Mouse (Mus musculus): ENCODE measurements around the gene Nek6.

The Nek6 gene

DNA sequence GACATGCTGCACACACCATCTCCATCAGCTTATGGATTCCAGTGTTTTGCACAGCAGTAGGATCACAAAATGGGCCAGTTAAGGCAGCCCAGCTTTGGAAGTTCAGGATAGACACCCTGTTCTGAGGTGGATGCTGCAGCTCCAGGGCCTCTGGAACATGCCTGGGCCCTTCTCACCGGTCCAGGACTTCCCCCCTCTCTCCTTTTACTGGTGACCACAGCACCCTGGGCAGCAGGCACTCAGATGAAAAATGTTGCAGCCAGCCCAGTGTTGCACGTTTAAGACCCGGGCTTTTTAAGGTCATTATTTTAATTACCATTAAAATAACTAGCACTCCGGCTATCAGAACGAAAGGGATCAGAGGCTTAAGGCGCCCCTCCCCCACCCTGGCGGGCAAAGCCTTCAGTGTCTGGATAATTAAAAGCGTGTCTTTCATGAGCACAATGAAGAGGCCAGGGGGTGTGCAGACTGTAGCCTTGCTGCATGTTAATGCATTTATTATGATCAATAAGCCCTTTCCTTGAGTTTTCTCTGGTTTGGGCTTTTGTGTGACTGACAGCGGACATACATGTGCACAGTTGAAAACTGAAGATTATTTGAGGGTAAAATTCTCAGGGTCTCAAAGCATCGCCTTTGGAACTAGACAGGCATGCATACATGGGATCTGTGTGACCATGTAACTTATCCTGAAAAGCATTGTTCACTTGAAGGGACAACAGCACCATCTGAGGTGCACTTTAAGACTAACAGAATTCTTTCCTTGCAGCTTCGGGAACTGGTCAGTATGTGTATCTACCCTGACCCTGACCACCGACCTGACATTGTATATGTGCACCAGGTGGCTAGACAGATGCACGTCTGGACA, 73.3 kb downstream of the Nek6 start:
- DNase-seq: peak; percentile 40

DNA sequence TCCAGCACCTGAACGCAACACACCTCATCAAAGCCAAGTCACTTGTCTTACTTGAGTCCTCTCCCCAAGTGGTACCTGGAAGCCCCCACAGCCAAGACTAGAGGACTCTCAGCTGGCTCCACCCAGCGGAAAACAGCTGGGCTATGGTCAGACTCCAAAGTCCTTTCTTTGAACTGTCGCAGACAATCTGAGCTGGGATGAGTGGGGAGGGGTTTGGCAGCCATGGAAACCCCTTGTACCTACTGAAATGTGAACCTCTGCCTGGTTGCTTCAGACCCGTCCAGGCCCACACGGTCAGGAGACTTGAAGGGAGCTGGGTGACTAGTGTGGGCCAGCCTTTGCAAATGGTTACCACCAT, 73.9 kb downstream of the Nek6 start:
- no peak for DNase-seq

DNA sequence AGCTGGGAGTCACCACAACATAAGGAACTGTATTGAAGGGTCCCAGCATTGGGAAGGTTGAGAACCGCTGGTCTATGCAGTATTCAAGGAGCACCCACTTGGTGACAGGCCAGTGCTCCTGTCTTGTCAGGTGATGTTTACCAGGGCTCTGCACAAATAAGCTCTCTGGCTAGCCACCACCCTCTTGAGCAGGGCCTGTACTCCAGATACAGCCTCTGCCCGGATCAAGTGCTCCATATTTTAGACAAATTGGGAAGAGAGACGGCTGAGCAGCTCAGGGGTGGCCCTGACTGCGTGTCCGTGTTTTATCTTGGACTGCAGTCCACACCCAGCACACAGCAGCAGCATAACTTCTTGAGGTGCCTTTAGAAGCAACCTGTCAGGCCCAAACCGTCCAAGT, 75.3 kb downstream of the Nek6 start:
- DNase-seq: no peak

DNA sequence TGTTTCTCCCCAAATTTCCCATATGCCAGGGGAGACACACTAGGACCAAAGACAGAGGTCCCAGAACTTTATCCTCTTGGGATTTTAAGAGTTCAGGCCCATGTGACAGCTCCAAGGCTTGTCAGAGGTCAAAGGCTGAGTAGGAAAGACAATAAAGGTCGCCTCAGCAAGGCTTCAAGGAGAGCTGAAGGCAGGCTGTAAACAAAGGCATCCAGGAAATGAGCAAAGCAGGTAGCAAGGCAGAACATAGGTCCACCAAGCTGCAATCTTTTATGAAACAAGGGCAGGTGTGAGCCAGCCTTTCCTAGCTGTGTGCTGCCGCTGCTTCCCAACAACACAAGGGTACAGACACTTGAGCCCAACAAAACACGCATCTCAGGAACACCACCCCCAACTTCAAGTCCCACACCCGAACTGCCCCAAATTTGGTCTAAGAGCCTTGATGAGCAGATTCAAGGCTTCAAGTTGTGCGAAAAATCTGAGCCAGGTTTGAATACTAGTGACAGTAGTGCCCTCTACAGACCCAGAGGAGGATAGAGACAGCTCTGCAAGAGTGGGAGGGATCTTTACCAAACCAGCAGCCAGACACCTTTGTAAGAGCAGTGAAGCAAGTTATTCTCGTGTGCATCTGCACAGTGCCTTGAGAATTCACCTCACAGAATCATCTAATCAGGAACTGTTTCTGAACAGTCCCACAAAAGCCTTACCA, 80.5 kb downstream of the Nek6 start:
- DNase-seq: no peak

- DNase-seq: no peak
Observed at GRCm38 (mm10) chr2:38594874-38595273, 83.4 kb downstream of the Nek6 start.

DNA sequence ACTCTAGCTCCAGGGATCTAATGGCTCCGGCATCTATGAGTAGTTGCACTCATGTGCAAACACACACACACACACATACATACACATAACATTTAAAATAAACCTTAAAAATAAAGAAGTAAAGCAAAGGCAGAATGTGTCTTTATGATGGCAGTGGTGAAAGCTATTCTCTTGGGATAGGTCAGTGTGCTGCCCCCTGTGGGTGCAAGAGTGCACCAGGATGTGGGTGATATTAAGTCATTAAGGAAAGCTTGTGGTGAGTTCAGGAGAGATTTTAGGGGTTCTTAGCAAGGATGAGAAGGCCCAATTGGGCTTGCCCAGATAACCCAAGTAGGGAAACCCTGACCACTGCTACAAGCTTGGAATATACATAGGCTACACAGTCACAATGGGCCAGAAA, 86.5 kb downstream of the Nek6 start:
- DNase-seq: no peak

GRCm38 (mm10) chr2:38598395-38598794, 87.0 kb downstream of the Nek6 start:
- no peak for DNase-seq

- DNase-seq: no peak
Observed at GRCm38 (mm10) chr2:38600842-38601241, 89.4 kb downstream of the Nek6 start.

- DNase-seq: no peak
Observed at GRCm38 (mm10) chr2:38607716-38608115, 96.3 kb downstream of the Nek6 start.

- no peak for DNase-seq
Observed at GRCm38 (mm10) chr2:38608831-38609309, 97.4 kb downstream of the Nek6 start.

- no peak for DNase-seq
Observed at GRCm38 (mm10) chr2:38609310-38609709, 97.9 kb downstream of the Nek6 start.

DNA sequence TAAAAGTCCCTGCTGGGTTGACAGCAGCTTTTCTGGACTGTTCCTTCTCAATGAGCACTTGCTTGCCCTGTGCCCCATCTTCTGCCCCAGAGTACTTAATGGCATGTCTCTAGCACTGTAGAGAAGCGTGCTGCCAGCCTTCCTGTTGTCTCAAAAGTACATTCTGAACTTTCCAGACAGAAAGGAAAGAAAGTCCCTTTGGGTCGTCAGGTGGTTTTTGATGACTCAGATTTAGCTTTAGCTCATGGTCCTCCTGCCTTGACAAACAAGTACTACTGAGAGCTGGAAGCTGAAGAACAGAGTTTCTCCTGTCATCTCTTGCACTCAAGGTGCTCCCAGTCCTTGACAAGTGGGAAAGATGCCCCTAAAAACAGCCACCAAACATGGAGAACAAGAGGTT, 98.7 kb downstream of the Nek6 start:
- DNase-seq: no peak

GRCm38 (mm10) chr2:38612596-38612995, 101.2 kb downstream of the Nek6 start:
- no peak for DNase-seq

DNA sequence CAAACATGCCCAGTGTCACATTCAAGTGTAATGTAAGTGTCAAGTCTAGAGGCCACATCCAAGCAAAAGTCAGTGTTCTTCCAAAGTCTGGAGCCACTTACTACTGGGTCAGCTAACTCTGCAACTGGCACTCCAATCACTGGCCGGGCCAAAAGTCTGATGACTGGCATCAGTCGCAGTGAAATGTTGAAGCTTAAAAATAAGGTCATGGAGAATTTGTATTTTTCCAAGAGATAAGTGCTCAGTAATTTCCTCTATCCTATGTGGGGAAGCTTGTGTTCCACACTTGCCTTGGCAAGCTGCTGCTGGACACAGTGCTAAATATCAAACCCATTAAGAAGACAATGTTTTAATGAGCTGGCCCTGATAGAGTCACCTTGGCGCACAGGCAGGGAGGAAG, 102.1 kb downstream of the Nek6 start:
- DNase-seq: no peak

- DNase-seq: no peak
Observed at GRCm38 (mm10) chr2:38614437-38614836, 103.0 kb downstream of the Nek6 start.

DNA sequence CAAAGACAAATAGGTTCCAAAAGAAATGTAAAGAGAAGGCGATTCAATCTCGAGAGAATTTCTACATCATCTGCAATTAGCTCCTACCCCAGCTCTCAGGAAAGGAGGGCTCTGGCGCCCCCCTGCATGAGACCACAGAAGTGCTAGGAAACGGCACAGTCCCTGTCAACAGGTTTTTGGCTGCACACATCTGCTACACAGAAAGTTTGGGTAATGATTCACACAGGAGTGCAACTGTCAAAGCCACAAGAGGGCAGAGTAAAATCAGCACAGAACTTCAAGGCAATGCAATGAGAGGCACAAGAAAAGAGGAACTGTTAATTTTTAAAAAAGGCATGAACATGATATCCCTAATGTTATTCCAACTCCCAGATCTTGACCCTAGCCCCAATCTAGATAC, 104.6 kb downstream of the Nek6 start:
- DNase-seq: no peak

GRCm38 (mm10) chr2:38616956-38617872, 105.8 kb downstream of the Nek6 start:
- DNase-seq: no peak

DNA sequence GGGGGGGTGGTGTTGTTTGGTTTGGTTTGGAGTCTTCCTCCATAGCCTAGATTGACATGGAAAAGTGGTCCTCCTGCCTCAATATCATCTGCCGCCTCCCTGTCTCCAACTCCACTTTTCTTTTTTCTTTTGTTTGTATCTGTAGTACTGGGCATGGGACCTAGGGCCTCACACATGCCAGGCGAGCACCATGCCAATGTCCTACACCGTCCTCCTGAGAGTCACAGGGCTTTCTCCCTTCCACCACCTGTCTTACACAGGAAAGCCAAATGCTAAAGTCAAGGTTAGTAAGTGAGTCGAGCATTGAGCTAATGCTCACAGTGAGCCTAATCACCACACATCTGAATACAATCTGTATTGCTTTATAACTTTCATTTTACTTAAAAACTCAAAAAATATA, 108.3 kb downstream of the Nek6 start:
- DNase-seq: no peak

- no peak for DNase-seq
Observed at GRCm38 (mm10) chr2:38621076-38621475, 109.6 kb downstream of the Nek6 start.

DNA sequence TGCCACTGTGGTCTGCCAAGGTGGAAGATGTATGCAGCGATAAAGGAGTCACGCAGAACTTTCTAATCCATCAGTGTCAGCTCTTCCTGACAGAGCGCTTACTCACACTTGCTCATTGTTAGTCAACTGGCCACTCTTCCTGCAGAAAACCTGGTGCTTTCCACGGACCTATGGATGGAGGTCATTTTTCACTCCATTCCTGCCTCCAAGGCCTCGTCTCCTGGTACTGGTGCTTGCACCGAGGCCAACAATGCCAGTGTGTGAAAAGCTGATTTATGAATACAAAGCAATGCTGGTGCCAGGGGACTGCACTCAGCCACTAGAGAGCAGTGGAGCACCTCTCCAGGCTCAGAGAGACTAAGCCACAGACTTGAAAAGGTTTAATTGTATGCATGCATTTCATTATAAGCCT, 110.2 kb downstream of the Nek6 start:
- DNase-seq: no peak

DNA sequence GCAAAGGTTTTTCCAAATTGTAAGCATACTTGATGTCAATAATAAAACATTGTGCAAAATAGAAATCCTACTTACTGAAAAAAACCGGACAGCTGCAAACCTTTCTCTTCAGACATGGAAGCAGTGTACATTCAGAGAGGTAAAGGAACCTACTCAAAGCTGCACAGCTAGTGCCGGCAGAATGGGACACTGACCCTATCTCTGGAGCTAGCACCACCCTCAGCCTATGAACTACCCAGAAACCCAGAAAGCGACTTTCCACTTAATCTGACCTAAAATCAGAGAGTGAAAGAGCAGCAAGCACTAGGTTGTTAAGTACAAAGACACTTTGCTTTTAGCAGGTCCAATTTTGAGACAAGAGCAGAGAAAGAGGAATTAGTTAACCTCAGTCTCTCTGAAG, 112.0 kb downstream of the Nek6 start:
- no peak for DNase-seq

- DNase-seq: no peak
Observed at GRCm38 (mm10) chr2:38623821-38624590, 112.6 kb downstream of the Nek6 start.
